Mouse (Mus musculus) liver, adult (tissue): ENCODE results near the gene Gm45902.

ENCODE experiments used
- GATA4 ChIP-seq: IDR thresholded peaks from 2 replicates; pipeline ENCODE4 v1.6.1; 2014; ENCODE audit warnings: mild to moderate bottlenecking, low read length; ENCODE audit not compliant: insufficient replicate concordance

Gene Gm45902

GRCm38 (mm10) chr2:3473891-3474290 lies 38.7 kb downstream of the Gm45902 start:
- no peak for TF ChIP-seq GATA4

DNA sequence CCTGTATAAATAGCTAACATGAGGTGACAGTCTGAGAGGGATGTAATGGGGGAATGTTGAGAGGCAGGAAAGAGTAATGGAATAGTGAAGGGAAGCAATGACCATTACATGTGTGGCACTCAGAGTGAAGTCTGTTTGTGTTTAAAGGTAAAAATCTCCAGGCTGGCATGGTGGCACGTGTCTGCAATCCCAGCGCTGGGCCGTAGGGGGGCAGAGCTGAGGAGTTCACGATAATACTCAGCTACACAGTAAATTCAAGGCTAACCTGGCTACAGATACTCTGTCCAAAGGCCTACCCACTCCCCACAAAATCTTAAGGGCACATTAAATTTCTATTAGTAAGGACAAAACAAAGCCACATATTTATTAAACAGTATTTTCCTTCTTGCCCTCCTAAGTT lies 56.0 kb downstream of the Gm45902 start:
- TF ChIP-seq GATA4, result no peak
